Mouse (Mus musculus): ENCODE data around the gene Hspe1.
A peak's percentile ranks its signal among the peaks of the same experiment; 100 is the strongest.
"Not testable (repeated sequence)": the region's sequence is repeated elsewhere in the genome, so short reads cannot be mapped to it uniquely, and the experiment has no call there.

Gene Hspe1

GRCm38 (mm10) chr1:55086868-55087400, 998 bp upstream of the Hspe1 start:
- DNase-seq, result peak in 1 of 2 experiments; percentile 9

- DNase-seq, result peak; percentile 55 to 66
Observed at GRCm38 (mm10) chr1:55087401-55087904, 479 bp upstream of the Hspe1 start.

- DNase-seq, result no peak
Observed at GRCm38 (mm10) chr1:55088611-55089497, 922 bp downstream of the Hspe1 start.

- no peak for DNase-seq
Observed at GRCm38 (mm10) chr1:55089498-55090064, 1.6 kb downstream of the Hspe1 start.

GRCm38 (mm10) chr1:55092056-55092455, 4.1 kb downstream of the Hspe1 start:
- no peak for DNase-seq

GRCm38 (mm10) chr1:55092469-55092868, 4.5 kb downstream of the Hspe1 start:
- no peak for DNase-seq

- DNase-seq, result no peak
Observed at GRCm38 (mm10) chr1:55106919-55107585, 19.1 kb downstream of the Hspe1 start.

GRCm38 (mm10) chr1:55107644-55108043, 19.7 kb downstream of the Hspe1 start:
- no peak for DNase-seq

- no peak for DNase-seq
Observed at GRCm38 (mm10) chr1:55108473-55108872, 20.5 kb downstream of the Hspe1 start.

GRCm38 (mm10) chr1:55109066-55109766, 21.3 kb downstream of the Hspe1 start:
- no peak for DNase-seq

GRCm38 (mm10) chr1:55123046-55123445, 35.1 kb downstream of the Hspe1 start:
- DNase-seq, result no peak

GRCm38 (mm10) chr1:55123561-55123960, 35.6 kb downstream of the Hspe1 start:
- no peak for DNase-seq

GRCm38 (mm10) chr1:55124136-55124535, 36.2 kb downstream of the Hspe1 start:
- DNase-seq, result not testable (repeated sequence)

GRCm38 (mm10) chr1:55129716-55130115, 41.8 kb downstream of the Hspe1 start:
- DNase-seq, result no peak

- no peak for DNase-seq
Observed at GRCm38 (mm10) chr1:55130190-55130916, 42.4 kb downstream of the Hspe1 start.

- peak; percentile 90 to 91 for DNase-seq
Observed at GRCm38 (mm10) chr1:55130943-55131401, 43.0 kb downstream of the Hspe1 start, which contains the start of gene Mob4. TSS of gene Mob4 (plus strand) at chr1:55131231.

- peak; percentile 54 to 59 for DNase-seq
Observed at GRCm38 (mm10) chr1:55131424-55132014, 43.6 kb downstream of the Hspe1 start.

- DNase-seq, result no peak
Observed at GRCm38 (mm10) chr1:55132308-55132707, 44.4 kb downstream of the Hspe1 start.

- no peak for DNase-seq
Observed at GRCm38 (mm10) chr1:55133173-55133572, 45.2 kb downstream of the Hspe1 start.

- no peak for DNase-seq
Observed at GRCm38 (mm10) chr1:55134301-55134700, 46.4 kb downstream of the Hspe1 start.

- no peak for DNase-seq
Observed at GRCm38 (mm10) chr1:55135846-55136245, 47.9 kb downstream of the Hspe1 start.

Measured in lung, adult 18-20 months (tissue).